Mouse (Mus musculus) midbrain, embryonic 15.5 days (tissue): Measurements from ENCODE around the gene Plscr3. TPM values are rescaled to one million over a fixed set of nuclear protein-coding genes. Genes with fewer than 3 reads are reported as not detected.

Experiments
- microRNA-seq: library from miRNA; unstranded; fragments of <30 nt; microRNA quantifications from one replicate; pipeline ENCODE4, GENCODE M21; 2016
- polyA plus RNA-seq: library from polyadenylated mRNA; unstranded; fragments of >200 nt; fragmentation: Nextera tagmentation; extraction: Ambion mirVana; gene quantifications from 2 replicates; pipeline ENCODE4 v1.2.1, GENCODE M21; 2015

Gene Plscr3
- polyA plus RNA-seq, 1 experiment from 2014 or later = 52.3 TPM

Small RNAs within 50 kb of the gene (microRNA-seq; reads per million reads assigned to microRNA genes)
- gene Mir6924 = not detected

Other genes with a start within 250 kb of the Plscr3 start
- 60.0 and 60.9 TPM in 2 replicates for gene Atp1b2, start 240.4 kb upstream of the Plscr3 start, polyA plus RNA-seq
- not detected in 2 replicates for gene Shbg, start 228.5 kb upstream of the Plscr3 start, polyA plus RNA-seq
- gene Sat2, start 224.4 kb upstream of the Plscr3 start, polyA plus RNA-seq = 23.5 and 24.9 TPM in 2 replicates
- 40.6 and 47.0 TPM in 2 replicates for gene Fxr2, start 213.4 kb upstream of the Plscr3 start, polyA plus RNA-seq
- gene Sox15, start 191.1 kb upstream of the Plscr3 start, polyA plus RNA-seq = 0.20 TPM in 1 of 2 replicates, not detected in the other
- 99.9 and 108 TPM in 2 replicates for gene Mpdu1, start 183.7 kb upstream of the Plscr3 start, polyA plus RNA-seq
- 9.4 and 10.4 TPM in 2 replicates for gene Cd68, start 180.2 kb upstream of the Plscr3 start, polyA plus RNA-seq
- gene Eif4a1, start 174.0 kb upstream of the Plscr3 start, polyA plus RNA-seq = 460 and 473 TPM in 2 replicates
- gene Senp3, start 164.3 kb upstream of the Plscr3 start, polyA plus RNA-seq = 116 and 122 TPM in 2 replicates
- gene Tnfsf13, start 160.6 kb upstream of the Plscr3 start, polyA plus RNA-seq = 0.37 and 0.68 TPM in 2 replicates
- gene Tnfsf12, start 150.5 kb upstream of the Plscr3 start, polyA plus RNA-seq = 2.0 and 2.4 TPM in 2 replicates
- gene Tnfsfm13, start 150.3 kb upstream of the Plscr3 start, polyA plus RNA-seq = 1.2 and 1.8 TPM in 2 replicates
- 15.9 and 17.4 TPM in 2 replicates for gene Polr2a, start 87.7 kb upstream of the Plscr3 start, polyA plus RNA-seq
- 0.17 and 0.26 TPM in 2 replicates for gene Slc35g3, start 84.4 kb upstream of the Plscr3 start, polyA plus RNA-seq
- 4.1 and 4.3 TPM in 2 replicates for gene Zbtb4, start 80.5 kb upstream of the Plscr3 start, polyA plus RNA-seq
- gene Chrnb1, start 50.4 kb upstream of the Plscr3 start, polyA plus RNA-seq = 0.98 and 1.2 TPM in 2 replicates
- 3.7 and 4.5 TPM in 2 replicates for gene Fgf11, start 44.5 kb upstream of the Plscr3 start, polyA plus RNA-seq
- 0.74 and 0.86 TPM in 2 replicates for gene Tmem102, start 40.8 kb upstream of the Plscr3 start, polyA plus RNA-seq
- not detected in 2 replicates for gene Gm39566, start 31.1 kb upstream of the Plscr3 start, polyA plus RNA-seq
- gene Spem2, start 27.9 kb upstream of the Plscr3 start, polyA plus RNA-seq = not detected in 2 replicates
- 0.55 and 0.65 TPM in 2 replicates for gene Spem1, start 24.2 kb upstream of the Plscr3 start, polyA plus RNA-seq
- gene Nlgn2, start 8.6 kb upstream of the Plscr3 start, polyA plus RNA-seq = 24.0 and 24.2 TPM in 2 replicates
- gene Tmem256, start 7.9 kb upstream of the Plscr3 start, polyA plus RNA-seq = 318 and 320 TPM in 2 replicates
- gene Tnk1, start 12.4 kb downstream of the Plscr3 start, polyA plus RNA-seq = 0.10 and 0.28 TPM in 2 replicates
- gene Tmem95, start 31.6 kb downstream of the Plscr3 start, polyA plus RNA-seq = not detected in 2 replicates
- gene Kctd11, start 35.0 kb downstream of the Plscr3 start, polyA plus RNA-seq = 1.7 and 1.9 TPM in 2 replicates
- gene Acap1, start 49.2 kb downstream of the Plscr3 start, polyA plus RNA-seq = 0.46 and 0.52 TPM in 2 replicates
- 11.1 and 11.8 TPM in 2 replicates for gene 2810408A11Rik, start 54.6 kb downstream of the Plscr3 start, polyA plus RNA-seq
- gene Neurl4, start 54.7 kb downstream of the Plscr3 start, polyA plus RNA-seq = 23.2 and 24.2 TPM in 2 replicates
- 77.6 and 86.6 TPM in 2 replicates for gene Gps2, start 67.5 kb downstream of the Plscr3 start, polyA plus RNA-seq
- 1,022 and 1,040 TPM in 2 replicates for gene Eif5a, start 75.6 kb downstream of the Plscr3 start, polyA plus RNA-seq
- gene Ybx2, start 89.4 kb downstream of the Plscr3 start, polyA plus RNA-seq = 5.6 and 6.4 TPM in 2 replicates
- gene Slc2a4, start 101.8 kb downstream of the Plscr3 start, polyA plus RNA-seq = 3.3 TPM in 2 replicates
- 0.58 and 0.59 TPM in 2 replicates for gene Cldn7, start 118.4 kb downstream of the Plscr3 start, polyA plus RNA-seq
- gene Ctdnep1, start 134.8 kb downstream of the Plscr3 start, polyA plus RNA-seq = 22.5 and 25.4 TPM in 2 replicates
- 162 and 177 TPM in 2 replicates for gene Elp5, start 136.1 kb downstream of the Plscr3 start, polyA plus RNA-seq
- 495 and 507 TPM in 2 replicates for gene Gabarap, start 144.8 kb downstream of the Plscr3 start, polyA plus RNA-seq
- 57.1 and 58.8 TPM in 2 replicates for gene Phf23, start 149.4 kb downstream of the Plscr3 start, polyA plus RNA-seq
- 30.4 and 31.0 TPM in 2 replicates for gene Dvl2, start 154.2 kb downstream of the Plscr3 start, polyA plus RNA-seq
- gene Acadvl, start 169.0 kb downstream of the Plscr3 start, polyA plus RNA-seq = 57.2 and 57.6 TPM in 2 replicates
- 27.8 and 30.4 TPM in 2 replicates for gene Dlg4, start 170.6 kb downstream of the Plscr3 start, polyA plus RNA-seq
- 3.7 and 3.8 TPM in 2 replicates for gene Asgr1, start 207.7 kb downstream of the Plscr3 start, polyA plus RNA-seq
- gene Asgr2, start 246.3 kb downstream of the Plscr3 start, polyA plus RNA-seq = not detected in 2 replicates